Mouse (Mus musculus): ENCODE measurements at regions not wholly inside any gene's neighbourhood (a gene's known extent, or its start where the extent isn't known, plus 50 kb on each side); places are given as distances from the start of the nearest gene placed in this dataset.
"Not testable (repeated sequence)": the region's sequence is repeated elsewhere in the genome, so short reads cannot be mapped to it uniquely, and the experiment has no call there.

DNA sequence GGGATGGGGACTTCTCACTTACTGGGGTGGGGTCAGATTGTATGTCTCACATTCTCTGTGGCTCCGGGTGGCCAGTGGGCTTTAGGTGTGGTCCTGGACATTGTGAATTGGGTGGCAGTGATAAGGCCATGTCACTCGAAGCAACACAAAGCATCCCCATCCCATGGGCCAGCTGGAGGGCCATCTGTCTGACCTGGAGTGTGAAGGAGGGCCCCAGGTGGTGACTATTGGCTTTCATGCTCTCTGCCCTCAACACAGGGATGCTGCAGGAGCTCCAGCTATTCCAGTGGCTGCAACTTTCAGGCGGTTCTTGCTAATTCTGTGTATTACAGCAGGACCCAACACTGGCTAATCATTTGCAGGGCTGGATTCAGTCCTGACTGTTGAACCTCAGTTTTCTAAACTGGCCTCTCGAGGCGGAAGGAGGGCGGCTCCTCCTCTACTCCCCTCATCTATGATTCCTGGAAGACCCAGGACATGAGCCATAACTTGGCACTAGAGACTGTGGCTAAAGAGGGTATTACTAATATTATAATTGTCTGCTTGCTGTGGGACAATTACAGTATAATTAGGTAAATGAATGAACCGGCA, 64.1 kb downstream of the 9530068E07Rik start:
- DNase-seq: no peak

DNA sequence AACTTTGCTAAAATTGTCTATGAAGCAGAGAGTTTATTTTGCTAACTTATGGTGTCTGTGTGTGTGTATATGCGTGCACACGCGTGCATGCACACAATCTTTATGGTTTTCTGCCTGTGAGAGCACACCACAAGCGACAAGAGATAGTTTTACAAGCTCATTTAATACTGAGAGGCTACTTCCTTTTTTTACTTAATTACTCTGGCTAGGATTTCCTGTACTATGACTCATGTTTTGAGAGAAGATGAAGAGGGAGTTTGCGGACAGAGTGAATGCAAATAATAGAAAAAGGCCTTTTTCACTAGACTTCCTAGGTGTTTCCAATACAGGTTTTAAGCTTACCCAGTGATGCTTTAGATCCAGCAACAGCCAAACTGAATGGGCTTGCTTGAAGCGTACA, 74.9 kb downstream of the 9530068E07Rik start:
- not testable (repeated sequence) for DNase-seq

DNA sequence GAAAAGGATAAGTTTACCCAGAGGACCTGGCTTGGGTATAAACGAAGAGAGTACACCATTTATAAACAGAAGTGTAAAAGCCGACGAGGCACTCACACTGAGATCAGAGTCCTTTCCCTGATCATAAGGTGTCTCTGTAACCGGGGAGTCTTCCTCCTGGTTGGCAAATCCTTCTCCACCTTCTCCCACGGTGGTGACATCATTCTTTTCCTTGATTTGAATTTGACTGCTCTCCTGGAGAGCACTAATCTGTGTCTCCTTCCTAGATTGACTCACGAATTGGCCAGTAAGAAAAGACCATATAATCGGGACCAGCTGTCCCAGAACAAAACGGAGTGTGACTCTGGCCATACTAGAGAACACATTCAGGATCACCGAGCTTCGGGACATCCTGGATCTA, 83.9 kb downstream of the 9530068E07Rik start:
- DNase-seq: not testable (repeated sequence)

DNA sequence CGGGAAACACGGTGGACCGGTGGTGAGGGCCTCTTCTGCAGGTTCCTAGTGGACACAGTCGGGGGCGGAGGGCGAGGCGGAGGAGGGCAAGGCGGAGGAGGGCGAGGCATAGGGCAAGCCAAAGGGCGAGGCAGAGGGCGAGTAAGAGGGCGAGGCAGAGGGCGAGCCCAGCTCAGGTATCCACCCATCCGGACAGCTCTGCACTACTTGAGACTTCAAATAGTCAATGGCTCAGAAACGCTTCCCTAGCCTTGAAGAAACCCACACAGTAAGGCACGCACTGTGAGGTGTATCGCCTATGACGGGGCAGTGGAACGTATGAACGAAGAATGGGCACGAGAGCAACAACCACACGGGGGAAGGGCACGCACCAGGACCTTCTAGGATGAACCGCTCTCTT, 84.5 kb downstream of the 9530068E07Rik start:
- not testable (repeated sequence) for DNase-seq

DNA sequence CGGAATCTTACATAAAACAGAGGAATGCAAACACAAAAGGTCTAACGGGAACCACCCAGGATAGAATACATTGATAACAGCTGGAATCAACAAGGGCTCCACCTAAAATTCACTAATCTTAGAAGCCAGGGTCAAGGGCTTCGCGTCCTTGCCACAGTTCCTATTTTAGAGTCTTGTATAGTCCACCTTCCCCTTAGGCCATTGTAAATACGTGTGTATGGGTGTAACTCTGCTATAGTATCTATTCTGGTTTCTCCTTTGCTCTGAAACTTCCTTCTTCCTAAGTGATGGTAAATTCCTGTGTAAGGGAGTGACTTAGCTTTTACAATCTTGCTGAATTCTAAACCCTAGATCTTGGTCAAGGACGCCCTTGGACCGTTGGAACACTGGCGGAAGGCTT, 87.3 kb downstream of the 9530068E07Rik start:
- not testable (repeated sequence) for DNase-seq

DNA sequence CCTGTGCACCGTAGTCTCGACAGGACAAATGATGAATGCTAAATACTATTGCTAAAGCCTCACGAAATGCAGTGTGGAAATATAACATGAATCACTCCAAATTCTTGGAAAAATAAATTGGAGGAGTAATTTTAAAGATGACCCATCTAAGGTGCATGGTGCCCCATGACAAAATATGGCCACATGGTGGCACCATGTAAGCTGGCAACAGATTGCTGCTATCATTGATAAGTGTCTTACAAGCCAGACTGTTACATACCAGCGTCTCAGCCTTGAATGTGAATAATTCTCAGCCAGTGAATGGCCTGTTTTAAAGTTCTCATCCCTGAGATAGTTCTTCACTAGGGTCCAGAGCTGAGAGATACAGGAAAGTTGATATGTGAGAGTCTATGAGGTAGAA, 92.3 kb downstream of the 9530068E07Rik start:
- not testable (repeated sequence) for DNase-seq

DNA sequence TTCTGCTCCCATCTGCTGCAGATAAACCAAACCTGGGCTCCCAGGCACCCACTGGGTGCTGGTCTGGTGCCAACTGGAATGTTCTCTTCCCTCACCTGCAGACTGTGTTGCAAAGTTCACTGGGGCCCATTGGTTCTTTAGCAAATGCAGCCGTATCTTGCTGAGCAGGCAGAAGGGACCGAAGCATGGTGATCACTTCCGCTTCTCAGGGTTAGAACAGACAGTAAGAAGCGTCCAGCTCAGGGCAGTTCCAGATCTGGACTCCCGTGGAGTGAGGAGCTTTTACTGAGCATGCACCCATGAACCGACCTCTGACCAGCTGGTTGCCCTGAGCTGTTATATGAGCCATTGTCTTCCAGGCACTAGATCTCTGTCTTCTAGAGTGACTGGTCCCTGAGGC, 97.1 kb downstream of the 9530068E07Rik start:
- no peak for DNase-seq

DNA sequence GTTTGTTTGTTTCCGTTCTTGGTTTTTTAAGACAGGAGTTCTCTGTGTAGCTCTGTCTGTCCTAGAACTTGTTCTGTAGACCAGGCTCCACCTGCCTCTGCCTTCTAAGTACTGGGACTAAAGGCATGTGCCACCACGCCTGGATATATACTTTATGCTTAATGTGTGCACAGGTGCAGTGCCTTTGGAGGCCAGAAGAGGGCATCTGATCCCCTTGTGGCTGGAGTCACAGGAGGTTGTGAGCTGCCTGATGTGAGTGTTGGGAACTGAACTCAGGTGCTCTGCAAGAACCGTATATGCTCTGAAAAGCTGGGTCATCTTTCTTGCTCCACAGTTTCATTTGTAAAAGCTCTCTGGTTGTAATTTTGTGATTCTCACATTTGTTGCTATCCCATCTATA, 100.7 kb downstream of the 9530068E07Rik start:
- DNase-seq: no peak

DNA sequence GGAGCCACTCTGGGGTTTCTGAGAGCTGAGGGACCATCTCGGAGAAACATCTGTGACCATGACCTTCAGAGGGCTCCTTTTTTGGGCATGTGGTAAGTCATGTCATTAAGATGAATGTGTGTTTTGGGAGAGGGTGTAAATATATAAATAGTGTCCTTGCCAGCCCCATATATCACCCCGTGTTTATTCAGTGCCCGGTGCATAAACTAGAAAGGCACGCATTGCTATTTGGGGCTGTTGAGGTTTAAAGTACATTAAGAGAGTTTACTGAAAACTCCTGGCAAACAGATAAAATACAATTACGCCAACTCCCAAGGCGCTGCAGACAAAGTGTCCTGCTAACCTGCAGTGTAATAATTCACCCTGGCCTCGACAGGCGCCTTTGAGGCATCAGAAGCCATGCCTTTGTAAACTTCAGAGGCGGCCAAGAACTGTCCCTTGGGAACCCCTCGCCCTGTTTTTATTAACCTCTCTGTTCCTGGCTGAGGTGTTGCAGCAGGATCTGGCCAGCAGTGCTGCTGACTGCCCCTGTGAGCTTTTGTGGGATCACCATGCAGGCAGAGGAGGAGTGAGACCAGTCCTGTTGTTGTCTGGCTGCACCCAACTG, 106.6 kb downstream of the 9530068E07Rik start:
- DNase-seq: no peak

DNA sequence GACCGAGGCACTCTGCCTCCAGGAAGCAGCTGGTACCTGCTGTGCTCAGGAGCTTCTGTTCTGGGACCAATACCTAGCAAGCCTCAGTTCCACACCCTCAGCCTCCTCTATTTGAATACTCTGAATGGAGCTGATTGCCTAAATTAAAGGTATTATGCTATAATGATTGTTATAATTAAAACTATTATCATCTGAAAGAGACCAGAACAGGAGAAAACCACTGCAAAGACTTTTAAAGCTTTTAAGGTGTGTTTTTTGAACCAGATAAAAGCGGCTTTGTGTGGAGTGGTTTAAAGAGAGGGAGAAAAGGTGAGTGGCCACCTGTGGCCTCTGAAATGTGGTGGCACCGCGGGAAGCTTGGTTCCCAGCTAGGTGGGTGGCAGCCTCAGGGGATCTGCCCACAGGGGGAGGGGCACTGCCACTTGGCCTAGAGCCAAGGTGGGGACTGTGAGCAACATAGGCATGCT, 115.6 kb downstream of the 9530068E07Rik start:
- DNase-seq: no peak

DNA sequence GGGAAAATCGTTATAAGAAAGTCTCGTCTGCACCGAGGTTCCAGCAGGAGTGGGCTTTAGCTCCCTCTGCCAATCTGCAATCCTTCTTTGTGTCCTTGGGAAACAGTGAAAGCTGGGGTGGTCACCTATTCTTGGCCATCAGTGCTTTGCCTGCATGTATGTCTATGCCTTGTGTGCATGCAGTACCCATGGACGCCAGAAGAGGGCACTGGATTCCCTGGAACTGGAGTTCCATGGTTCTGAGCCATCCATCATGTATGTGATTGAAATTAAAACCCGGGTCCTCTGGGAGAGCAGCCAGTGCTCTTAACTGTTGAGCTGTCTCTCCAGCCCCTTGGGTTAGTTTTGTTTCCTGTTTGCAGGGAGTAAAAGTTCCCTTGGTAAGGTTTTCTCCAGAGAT, 121.1 kb downstream of the 9530068E07Rik start:
- DNase-seq: no peak

DNA sequence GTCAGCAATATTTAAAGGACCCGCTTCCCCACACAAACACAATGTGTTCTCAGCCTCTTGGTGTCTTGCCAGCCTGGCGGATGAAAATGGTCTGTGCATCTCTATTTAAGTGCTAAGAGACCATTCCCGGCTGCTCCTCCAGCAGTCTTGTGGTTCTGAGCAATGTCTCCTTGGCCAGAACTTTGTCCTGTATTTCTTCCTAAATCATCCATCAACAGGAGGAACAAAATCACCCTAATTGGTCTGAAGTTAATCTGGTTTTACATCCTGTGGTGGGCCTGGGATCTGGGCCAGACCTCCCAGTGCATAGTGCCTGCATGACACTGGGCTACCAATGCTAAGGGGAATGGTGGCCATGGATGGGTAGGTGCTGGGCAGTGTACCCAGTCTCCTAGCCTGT, 123.6 kb downstream of the 9530068E07Rik start:
- DNase-seq: no peak

DNA sequence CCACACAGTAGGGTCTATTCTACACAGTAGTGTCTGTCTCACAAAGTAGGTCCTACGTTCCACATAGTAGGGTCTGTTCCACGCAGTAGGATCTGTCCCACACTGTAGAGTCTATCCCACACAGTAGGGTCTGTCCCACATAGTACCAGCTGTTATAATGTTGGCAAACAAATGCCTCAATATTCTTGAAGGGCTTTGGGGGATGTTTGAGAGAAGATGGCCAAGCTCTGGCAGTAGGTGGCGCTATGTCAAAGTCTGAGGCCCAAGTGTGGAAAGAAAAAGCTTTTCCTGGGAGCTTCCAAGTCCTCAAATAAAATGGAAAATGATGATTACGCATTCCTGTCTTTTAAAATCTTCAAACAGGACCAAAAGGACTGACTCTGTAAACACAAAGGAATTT, 125.7 kb downstream of the 9530068E07Rik start:
- no peak for DNase-seq

DNA sequence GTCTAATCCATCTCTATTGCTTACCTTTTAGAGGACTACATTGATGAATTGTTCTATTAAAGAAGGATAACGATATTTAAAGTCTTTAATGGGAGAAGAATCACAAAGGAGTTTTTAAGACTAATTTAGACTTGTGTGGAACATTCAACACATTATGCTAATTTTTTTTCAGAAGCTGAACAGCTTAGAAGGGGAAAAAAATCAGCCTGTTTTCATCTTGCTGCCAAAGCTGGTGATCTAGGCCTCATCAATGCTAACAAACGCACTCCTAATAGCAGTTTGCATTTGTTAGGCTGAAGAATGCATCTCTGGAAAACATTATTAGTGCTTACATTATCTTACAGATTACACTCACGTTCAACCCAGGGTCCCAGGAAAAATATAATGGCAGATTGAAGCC, 126.2 kb downstream of the 9530068E07Rik start:
- DNase-seq: no peak

DNA sequence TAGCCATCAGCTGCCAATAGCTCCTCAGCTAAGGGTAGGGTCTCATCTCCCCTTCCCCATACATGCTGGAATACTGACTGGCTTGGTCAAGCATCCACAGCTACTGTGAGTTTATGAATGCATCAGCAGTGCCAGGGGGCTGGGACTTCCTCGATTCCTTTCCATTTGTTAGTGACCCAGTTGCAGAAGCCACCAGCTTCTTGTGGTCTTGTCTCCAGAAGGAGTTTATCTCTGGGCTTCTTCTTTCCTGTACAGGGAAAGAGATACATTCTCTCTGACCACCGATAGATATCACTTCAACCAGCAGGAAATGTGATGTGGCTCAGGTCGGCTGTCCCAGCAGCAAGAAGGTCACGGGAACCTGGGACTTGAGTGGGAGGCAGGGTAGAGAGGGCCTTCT, 127.0 kb downstream of the 9530068E07Rik start:
- no peak for DNase-seq

DNA sequence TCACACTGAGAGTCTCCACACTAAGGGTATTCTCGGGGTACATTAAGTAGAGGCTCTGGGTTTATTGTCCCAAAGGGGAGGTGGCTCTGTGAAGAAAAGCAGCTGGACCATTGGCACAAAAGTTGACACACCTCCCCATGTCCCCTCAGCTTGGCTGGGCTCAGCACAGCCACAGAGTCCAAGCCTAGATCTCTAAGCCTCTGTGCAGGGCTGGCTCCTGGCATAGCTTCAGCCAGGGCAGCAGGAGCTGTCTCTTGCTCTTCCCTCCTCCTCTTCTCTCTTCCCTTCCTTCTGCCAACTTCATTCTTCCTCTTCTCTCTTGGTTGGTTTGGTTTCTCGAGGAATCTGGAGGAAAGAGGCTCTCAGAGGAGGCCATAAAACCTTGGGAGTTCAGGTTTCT, 127.4 kb downstream of the 9530068E07Rik start:
- DNase-seq: no peak

DNA sequence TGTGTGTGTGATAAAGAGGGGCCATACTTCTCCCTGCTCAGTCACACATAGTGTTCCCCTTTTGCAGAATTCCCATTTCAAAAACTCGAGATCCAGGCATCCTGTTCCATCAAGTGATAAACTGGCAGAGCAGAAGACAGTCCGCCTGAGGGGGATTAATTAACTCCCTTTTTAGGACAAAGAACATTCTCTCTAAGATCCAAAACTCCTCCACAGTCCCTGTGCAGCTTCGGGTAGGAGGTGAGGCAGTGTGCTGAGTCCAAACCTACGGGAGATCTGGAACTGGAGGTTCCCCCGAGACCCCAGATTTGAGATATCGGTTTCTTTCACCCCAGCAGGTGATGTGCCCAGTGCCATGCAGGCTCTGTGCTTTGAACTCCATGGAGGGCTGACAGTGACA, 129.2 kb downstream of the 9530068E07Rik start:
- DNase-seq: no peak

DNA sequence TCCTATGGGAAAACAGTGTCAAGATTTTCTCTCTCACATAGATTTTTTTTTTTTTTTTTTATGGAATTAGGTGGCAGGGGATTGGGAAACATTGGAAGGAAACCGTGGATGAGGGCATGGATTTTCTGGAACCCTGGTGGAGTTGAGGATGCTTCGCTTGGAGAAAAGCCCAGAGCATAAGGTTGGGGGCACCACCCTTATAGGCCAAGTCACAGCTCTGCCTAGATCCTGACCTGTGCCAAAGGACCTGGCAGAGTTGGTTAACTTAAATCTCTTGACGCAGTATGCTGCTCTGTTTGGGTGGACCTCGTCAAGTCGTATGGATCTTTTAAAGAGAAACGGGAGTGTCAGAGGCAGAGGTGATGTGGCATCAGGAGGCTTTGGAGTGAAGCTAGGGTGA, 130.1 kb downstream of the 9530068E07Rik start:
- DNase-seq: no peak

DNA sequence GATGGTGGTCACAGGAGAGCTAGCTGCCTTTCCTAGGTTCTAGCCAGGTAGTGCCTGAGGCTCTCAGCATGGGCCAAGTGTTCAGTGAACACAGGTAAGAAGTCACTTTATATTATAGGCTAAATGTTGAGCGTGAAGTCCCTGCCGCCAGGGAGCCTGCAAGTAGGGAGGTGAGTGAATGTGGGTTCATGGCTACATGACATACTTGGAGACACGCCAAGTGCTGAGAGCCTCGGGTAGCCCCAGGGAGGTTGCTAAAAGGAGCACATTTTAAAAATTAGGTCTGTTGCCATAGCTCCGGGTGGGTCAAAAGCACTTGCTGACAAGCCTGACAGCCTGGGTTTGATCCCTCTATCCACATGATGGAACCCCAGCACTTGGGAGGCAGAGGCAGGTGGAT, 137.2 kb downstream of the 9530068E07Rik start:
- DNase-seq: peak; percentile 54

DNA sequence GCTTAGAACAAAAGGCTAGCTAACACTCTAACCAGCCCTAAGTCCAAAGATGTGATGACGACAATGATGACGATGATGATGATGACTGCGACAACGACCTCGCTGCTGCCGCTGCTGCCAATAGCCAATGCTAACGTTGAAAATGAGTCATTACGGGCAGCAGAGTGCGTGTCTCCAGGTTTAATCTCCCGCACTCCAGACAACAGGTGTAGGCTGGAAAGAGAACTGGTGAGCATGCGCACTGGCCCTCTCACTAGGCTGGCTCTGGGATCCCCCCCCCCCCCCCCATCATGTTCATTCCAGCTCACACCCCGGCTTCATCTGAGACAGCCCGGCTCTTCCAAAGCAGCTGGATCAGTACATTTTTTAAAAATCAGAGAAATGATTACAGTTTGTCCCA, 138.4 kb downstream of the 9530068E07Rik start:
- DNase-seq: peak; percentile 28

DNA sequence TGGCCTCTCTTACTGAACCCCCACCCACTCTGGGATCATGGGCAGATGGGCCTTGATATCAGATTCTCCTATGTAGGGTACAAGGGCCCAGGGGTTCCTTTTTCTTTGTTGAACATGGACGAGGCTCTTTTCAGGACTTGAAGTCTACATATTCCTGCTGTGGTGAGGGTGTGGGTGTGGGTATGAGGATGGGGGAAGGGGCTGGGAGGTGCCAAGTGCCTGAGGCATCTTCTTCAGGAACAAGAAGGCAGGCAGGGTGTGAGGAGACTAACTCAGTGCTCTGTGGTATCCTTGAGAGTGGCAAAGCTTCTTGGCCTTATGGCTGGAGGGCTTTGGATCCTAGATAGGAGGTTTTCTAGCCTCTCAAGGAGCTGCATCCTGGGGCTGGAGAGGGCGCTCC, 140.0 kb downstream of the 9530068E07Rik start:
- DNase-seq: no peak

DNA sequence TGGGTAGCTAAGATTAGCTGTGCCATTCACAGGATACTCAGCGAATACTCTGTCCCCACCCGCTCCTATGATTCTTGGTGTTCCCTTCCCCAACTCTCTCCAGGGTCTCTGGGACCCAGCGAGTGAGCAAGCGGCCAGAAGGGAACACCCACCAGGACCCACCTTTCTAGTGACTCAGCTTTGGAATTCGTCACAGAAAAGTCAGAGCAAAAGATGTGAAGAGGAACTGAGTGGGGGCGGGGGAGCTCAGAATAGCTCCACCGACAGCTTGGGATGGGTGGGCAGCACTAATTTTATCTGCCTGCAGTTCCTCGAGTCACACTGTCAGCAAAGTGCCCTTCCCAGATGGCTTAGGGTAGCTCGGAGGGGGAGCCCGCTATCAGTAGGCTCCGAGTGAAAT, 140.6 kb downstream of the 9530068E07Rik start:
- no peak for DNase-seq

DNA sequence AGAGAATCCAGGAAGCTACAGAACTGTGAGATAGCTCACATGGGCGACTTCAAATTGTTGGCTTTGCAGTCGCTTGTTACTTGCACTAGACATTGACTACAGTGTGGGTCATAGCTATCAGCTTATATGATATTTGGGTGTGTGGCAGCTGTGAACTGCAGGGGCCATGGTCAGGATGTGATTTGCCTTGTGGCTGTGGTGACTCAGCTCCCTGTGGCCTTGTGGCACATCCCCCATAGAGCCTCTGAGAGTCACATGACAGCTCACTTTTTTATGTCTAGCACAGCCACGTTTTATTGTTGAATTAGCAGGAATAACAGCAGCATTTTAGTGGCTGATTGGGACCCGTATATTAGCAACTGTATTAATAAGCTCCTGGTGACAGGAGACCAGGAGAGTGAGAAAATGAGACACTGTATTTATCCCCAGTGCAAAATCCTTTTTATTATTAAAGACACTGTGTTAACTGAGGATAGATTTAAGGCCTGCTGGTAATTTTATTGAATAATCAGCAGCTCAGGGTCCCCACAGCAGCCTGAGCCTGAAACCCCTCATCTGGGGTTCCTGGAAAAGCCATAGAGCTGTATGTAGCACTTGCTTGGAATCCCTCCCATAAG, 141.7 kb downstream of the 9530068E07Rik start:
- DNase-seq: peak; percentile 78

DNA sequence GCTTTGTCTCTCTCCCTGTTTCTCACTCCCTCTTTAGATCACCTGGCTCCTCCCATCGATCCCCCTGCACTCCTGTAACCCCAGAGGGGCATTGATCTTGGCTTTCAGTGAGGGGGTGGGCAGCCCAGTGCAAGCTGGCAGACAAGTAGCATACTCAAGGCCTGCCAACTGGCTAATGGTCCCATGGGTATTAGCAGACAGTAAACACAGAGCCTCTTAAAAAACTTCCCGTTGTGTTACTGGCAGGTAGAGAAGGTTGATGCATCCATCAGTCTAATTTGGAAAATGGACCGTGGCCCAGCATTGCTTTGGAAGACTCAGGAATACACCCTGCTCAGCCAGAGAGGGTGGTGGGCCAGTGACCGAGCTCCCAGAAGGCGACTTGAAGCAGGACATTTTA, 145.0 kb downstream of the 9530068E07Rik start:
- DNase-seq: no peak

Data from adrenal gland, adult 8-10 months (tissue).